Mouse (Mus musculus): ENCODE measurements around the gene Emc4. TPM values are rescaled to one million over a fixed set of nuclear protein-coding genes. Genes with fewer than 3 reads are reported as not detected.

Gene Emc4
- total RNA-seq (2014; rRNA removed; ENCODE audit: low replicate concordance) (58.5 and 70.1 TPM in 2 replicates), polyA plus RNA-seq (2015; fragmentation: Nextera tagmentation; extraction: Ambion mirVana) (104 and 110 TPM in 2 replicates)

DNA sequence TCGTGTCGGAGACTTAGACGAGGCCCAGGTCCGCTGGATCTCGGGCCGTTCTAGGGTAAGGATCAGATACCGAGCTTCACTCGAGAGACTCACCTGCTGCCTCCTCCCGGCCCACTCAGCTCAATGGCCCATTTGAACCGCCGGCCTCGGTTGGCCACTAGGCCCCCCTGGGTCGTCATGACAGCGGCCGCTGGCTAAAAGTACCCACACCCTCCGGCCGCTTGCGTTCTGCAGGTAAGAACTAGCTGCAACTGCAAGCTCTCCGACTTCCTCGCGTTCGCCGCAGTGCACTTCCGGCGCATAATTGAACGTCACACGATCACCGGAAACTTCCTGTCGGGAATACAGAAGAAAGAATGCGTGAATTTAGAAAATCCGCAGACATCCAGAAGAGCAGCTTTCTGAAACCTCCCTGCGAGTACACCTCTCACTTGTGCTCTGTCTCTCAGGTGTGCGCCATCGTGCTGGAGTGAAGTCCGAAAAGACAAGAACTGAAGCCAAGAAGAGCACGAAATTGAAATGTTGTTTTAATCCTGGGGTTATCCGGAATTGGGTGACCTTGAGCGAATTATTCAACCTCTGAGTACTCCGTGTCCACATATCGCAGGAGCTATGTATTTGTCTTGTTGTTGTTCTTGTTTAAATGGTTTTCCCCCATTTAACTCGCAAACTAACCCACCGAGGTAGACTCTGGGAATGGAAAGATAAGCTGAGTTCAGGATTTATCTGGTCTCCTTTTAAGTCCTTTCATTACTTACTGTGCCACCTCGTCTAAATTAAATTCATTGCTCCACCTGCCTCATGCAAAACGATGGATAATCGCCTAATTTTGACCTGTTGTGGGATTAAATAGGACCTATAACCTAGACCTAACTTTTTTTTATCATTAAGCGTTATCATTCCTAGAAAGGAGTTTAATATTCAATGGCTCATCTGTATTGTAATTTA, at the start of gene Emc4:
Gene Emc4, minus strand, starts transcription at position 302 of the 948 bp plus-strand sequence.
- Histone ChIP-seq H3K4me3 (ENCODE audit: low read depth, low read length) (peak within 1 kb of the TSS; percentile 88), H3K4me2 (ENCODE audit: low read depth, low read length) (peak within 1 kb of the TSS; percentile 72), H3K9me3 (replicated peaks; ENCODE audit: control insufficient read depth, low read length) (no peaks in the 10 kb centered on the region), H3K9ac (replicated peaks; ENCODE audit: low read depth, low read length) (peak within 1 kb of the TSS; percentile 85), H3K36me3 (replicated peaks; ENCODE audit: control insufficient read depth, insufficient read depth, low read length) (peaks cover 17% of the 10 kb centered on the region), H3K27ac (ENCODE audit: low read depth) (peak within 1 kb of the TSS; percentile 85), H3K4me1 (ENCODE audit: control insufficient read depth, insufficient read depth) (peaks cover 4% of the 10 kb centered on the region; the same call in 1 of the 2 replicates), H3K27me3 (ENCODE audit: control insufficient read depth, insufficient read depth, low read length) (no peaks in the 10 kb centered on the region)
- DNase-seq (ENCODE audit: low spot score) (peak; percentile 84), ATAC-seq (ENCODE audit: insufficient read depth, low read depth) (peak; percentile 79)
- no peak for TF ChIP-seq CTCF (IDR thresholded peaks at IDR 0.05; ENCODE audit: low read depth)
- WGBS, result 2% methylated on average over 46 of the region's 46 CpGs

- no peak for TF ChIP-seq CTCF (IDR thresholded peaks at IDR 0.05; ENCODE audit: low read depth)
- TF ChIP-seq EP300 (IDR thresholded peaks at IDR 0.05; ENCODE audit: low read depth), result no peak
- ATAC-seq (ENCODE audit: insufficient read depth, low read depth), result no peak
Observed at GRCm38 (mm10) chr2:112407030-112407429, 39.2 kb upstream of the Emc4 start.

DNA sequence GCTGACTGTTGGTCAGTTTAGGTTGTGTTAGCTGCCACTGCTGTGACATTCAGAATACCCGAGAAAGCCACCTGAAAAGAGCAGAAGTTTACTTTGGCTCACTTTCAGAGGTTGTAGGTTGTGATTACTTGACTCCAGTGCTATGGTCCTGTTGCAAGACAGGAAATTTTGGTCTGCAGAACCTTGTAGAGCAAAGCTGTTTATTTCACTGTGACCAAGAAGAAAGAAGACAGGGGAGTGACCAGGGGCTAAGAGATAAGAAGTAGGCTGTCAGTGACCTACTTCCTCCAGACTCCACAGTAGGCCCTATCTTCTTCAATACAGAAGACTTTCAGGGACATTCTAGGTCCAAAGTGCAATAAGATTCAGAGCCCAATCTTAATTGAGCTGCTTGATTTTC, 28.8 kb upstream of the Emc4 start:
- no peak overlapping the region for H3K4me2 ChIP-seq (ENCODE audit: low read depth, low read length)
- no peak for TF ChIP-seq EP300 (IDR thresholded peaks at IDR 0.05; ENCODE audit: low read depth)
- TF ChIP-seq CTCF (IDR thresholded peaks at IDR 0.05; ENCODE audit: low read depth), result no peak
- no peak overlapping the region for H3K27ac ChIP-seq (ENCODE audit: low read depth)
- no peaks in the 10 kb centered on the region for H3K27me3 ChIP-seq (ENCODE audit: control insufficient read depth, insufficient read depth, low read length)
- ATAC-seq (ENCODE audit: insufficient read depth, low read depth) (no peak), DNase-seq (ENCODE audit: low spot score) (no peak)
- no peaks in the 10 kb centered on the region for H3K36me3 ChIP-seq (replicated peaks; ENCODE audit: control insufficient read depth, insufficient read depth, low read length)
- no peaks in the 10 kb centered on the region for H3K9me3 ChIP-seq (replicated peaks; ENCODE audit: control insufficient read depth, low read length)
- 48% methylated on average over 1 of the region's 1 CpGs for WGBS
- H3K4me1 ChIP-seq (ENCODE audit: control insufficient read depth, insufficient read depth), result peaks cover 12% of the 10 kb centered on the region
- no peak overlapping the region for H3K4me3 ChIP-seq (ENCODE audit: low read depth, low read length)
- H3K9ac ChIP-seq (replicated peaks; ENCODE audit: low read depth, low read length), result no peak overlapping the region

More at GRCm38 (mm10) chr2:112407030-112407429, 39.2 kb upstream of the Emc4 start:
- Histone ChIP-seq H3K27me3 (ENCODE audit: control insufficient read depth, insufficient read depth, low read length) (no peaks in the 10 kb centered on the region), H3K4me2 (ENCODE audit: low read depth, low read length) (no peak overlapping the region), H3K27ac (ENCODE audit: low read depth) (no peak overlapping the region), H3K4me3 (ENCODE audit: low read depth, low read length) (no peak overlapping the region), H3K36me3 (replicated peaks; ENCODE audit: control insufficient read depth, insufficient read depth, low read length) (peaks cover 33% of the 10 kb centered on the region), H3K9me3 (replicated peaks; ENCODE audit: control insufficient read depth, low read length) (no peaks in the 10 kb centered on the region), H3K4me1 (ENCODE audit: control insufficient read depth, insufficient read depth) (no peaks in the 10 kb centered on the region), H3K9ac (replicated peaks; ENCODE audit: low read depth, low read length) (no peak overlapping the region)
- DNase-seq (ENCODE audit: low spot score), result no peak
- WGBS, result 76% methylated on average over 3 of the region's 3 CpGs

DNA sequence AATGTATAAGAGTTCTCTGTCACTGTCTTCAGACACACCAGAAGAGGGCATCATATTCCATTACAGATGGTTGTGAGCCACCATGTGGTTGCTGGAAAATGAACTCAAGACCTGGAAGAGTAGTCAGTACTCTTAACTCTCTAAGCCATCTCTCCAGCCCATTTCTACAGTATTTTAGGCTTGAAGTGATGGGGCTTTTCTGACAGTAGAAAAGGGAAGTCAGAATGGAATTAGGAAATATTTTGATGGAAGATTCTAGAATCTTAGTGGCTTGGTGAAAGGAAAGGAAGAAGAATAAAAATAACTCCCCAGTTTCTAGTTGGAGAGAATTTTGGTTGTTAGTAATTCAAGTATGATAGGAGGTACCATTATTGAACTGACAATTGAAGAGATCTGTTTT, 26.1 kb upstream of the Emc4 start:
- Histone ChIP-seq H3K9ac (replicated peaks; ENCODE audit: low read depth, low read length) (no peak overlapping the region), H3K27ac (ENCODE audit: low read depth) (no peak overlapping the region), H3K4me2 (ENCODE audit: low read depth, low read length) (no peak overlapping the region), H3K27me3 (ENCODE audit: control insufficient read depth, insufficient read depth, low read length) (no peaks in the 10 kb centered on the region), H3K9me3 (replicated peaks; ENCODE audit: control insufficient read depth, low read length) (no peaks in the 10 kb centered on the region), H3K4me1 (ENCODE audit: control insufficient read depth, insufficient read depth) (peaks cover 16% of the 10 kb centered on the region), H3K4me3 (ENCODE audit: low read depth, low read length) (no peak overlapping the region), H3K36me3 (replicated peaks; ENCODE audit: control insufficient read depth, insufficient read depth, low read length) (no peaks in the 10 kb centered on the region)
- no peak for ATAC-seq (ENCODE audit: insufficient read depth, low read depth)
- TF ChIP-seq CTCF (IDR thresholded peaks at IDR 0.05; ENCODE audit: low read depth), result no peak
- TF ChIP-seq EP300 (IDR thresholded peaks at IDR 0.05; ENCODE audit: low read depth), result no peak
- no peak for DNase-seq (ENCODE audit: low spot score)

- no peak for ATAC-seq (ENCODE audit: insufficient read depth, low read depth)
Observed at GRCm38 (mm10) chr2:112392689-112393088, 24.9 kb upstream of the Emc4 start.

More at GRCm38 (mm10) chr2:112392689-112393088, 24.9 kb upstream of the Emc4 start:
- WGBS, result 88% methylated on average over 1 of the region's 1 CpGs
- Histone ChIP-seq H3K36me3 (replicated peaks; ENCODE audit: control insufficient read depth, insufficient read depth, low read length) (no peaks in the 10 kb centered on the region), H3K9ac (replicated peaks; ENCODE audit: low read depth, low read length) (no peak overlapping the region), H3K27me3 (ENCODE audit: control insufficient read depth, insufficient read depth, low read length) (no peaks in the 10 kb centered on the region), H3K4me2 (ENCODE audit: low read depth, low read length) (no peak overlapping the region), H3K4me1 (ENCODE audit: control insufficient read depth, insufficient read depth) (peaks cover 8% of the 10 kb centered on the region), H3K27ac (ENCODE audit: low read depth) (no peak overlapping the region), H3K4me3 (ENCODE audit: low read depth, low read length) (no peak overlapping the region), H3K9me3 (replicated peaks; ENCODE audit: control insufficient read depth, low read length) (no peaks in the 10 kb centered on the region)
- TF ChIP-seq CTCF (IDR thresholded peaks at IDR 0.05; ENCODE audit: low read depth), result no peak
- no peak for TF ChIP-seq EP300 (IDR thresholded peaks at IDR 0.05; ENCODE audit: low read depth)
- no peak for DNase-seq (ENCODE audit: low spot score)
